Mouse (Mus musculus) liver, embryonic 16.5 days (tissue): ENCODE measurements around the gene Tcp10c. TPM values are rescaled to one million over a fixed set of nuclear protein-coding genes. Genes with fewer than 3 reads are reported as not detected.

Experiments used
- polyA plus RNA-seq: library from polyadenylated mRNA; unstranded; fragments of >200 nt; fragmentation: Nextera tagmentation; extraction: Ambion mirVana; gene quantifications from 2 replicates; pipeline ENCODE4 v1.2.1, GENCODE M21; 2015

Gene Tcp10c
- polyA plus RNA-seq, 1 experiment from 2014 or later: not detected

Other genes starting within 250 kb of the Tcp10c start
- not detected in 2 replicates for gene Unc93a, start 222.8 kb upstream of the Tcp10c start, polyA plus RNA-seq
- gene Smok2a, start 133.4 kb upstream of the Tcp10c start, polyA plus RNA-seq: not detected in 2 replicates
- not detected in 2 replicates for gene Smok2b, start 124.3 kb upstream of the Tcp10c start, polyA plus RNA-seq